ENCODE assay signal across 9 mouse cellular contexts in the genomic region with DNA sequence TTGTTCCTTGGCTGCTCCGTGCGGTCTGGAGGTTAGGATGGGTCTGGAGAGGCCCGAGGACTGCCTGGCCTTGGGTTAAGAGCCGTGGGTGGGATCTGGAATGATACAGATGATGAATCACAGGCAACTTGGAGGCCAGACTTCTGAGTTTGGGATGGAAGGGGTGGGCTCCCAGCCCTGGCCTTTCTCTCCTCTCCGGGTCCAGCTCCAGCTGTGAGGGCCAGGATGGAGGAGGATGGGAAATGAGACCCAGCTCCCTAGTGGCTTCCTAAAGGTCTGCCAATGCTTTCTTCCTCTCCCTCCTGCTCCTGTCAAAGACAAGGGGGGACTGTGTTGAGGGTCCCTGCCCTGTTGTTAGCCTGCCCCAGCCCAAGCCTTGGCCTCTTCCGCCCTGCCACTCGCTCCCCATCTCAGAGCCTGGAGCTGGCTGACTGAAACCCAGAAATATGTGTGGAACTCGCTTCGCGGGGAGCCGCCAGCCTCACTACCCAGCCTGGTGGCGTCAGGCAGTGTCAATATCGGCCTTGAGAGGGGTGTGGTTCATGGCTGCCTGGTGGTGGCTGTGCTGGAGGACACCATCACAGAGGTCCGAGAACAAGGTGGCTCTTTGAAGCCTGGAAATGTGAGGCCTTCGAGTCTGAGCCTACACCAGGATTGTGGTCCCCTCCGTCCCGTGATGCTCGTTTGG. TPM values are rescaled to one million over a fixed set of nuclear protein-coding genes. Genes with fewer than 3 reads are reported as not detected.
DNase-seq lines count a peak whose midpoint lies in the region; ATAC-seq and TF ChIP-seq lines count a peak whose summit lies in the region.
"Had no signal": no experiment of that assay in that cellular context is flagged by ENCODE, and none has a peak within 500 bp of the region (broad histone marks: within the 10 kb centered on the region; RNA-seq: fewer than 3 reads in every experiment).

No protein-coding gene starts in this region.

- peaks cover 5% of the 10 kb centered on the region for H3K79me2 ChIP-seq in heart, adult 2 months (replicated peaks; ENCODE audit: control insufficient read depth, insufficient read depth, low read length)

- H3K9ac ChIP-seq in hindbrain, embryonic 11.5 days (ENCODE audit: low read depth, low read length): no peak overlapping the region
- H3K9ac ChIP-seq in heart, adult 2 months (ENCODE audit: low read depth, low read length): peak overlapping the region; percentile 45
- no peak overlapping the region for H3K9ac ChIP-seq in liver, postnatal 0 days (replicated peaks)
- H3K9ac ChIP-seq: midbrain, embryonic 12.5 days had no signal

- TF ChIP-seq EP300 in heart, adult 2 months (IDR thresholded peaks at IDR 0.05; ENCODE audit: insufficient read depth, low read depth, low read length): no peak
- TF ChIP-seq EP300 in liver, postnatal 0 days (IDR thresholded peaks at IDR 0.05; ENCODE audit: low read depth): no peak

- H3K9me3 ChIP-seq in hindbrain, embryonic 10.5 days: no peaks in the 10 kb centered on the region
- H3K9me3 ChIP-seq in hindbrain, embryonic 11.5 days (ENCODE audit: control insufficient read depth, low read length): no peaks in the 10 kb centered on the region
- H3K9me3 ChIP-seq in liver, postnatal 0 days (ENCODE audit: low read length): no peaks in the 10 kb centered on the region
- H3K9me3 ChIP-seq: midbrain, embryonic 12.5 days had no signal

- TF ChIP-seq CTCF in heart, adult 2 months (IDR thresholded peaks at IDR 0.05): 0 out of 2 replicates have a peak, but pooled peaks have one; percentile 10
- no peak for TF ChIP-seq CTCF in liver, postnatal 0 days (IDR thresholded peaks at IDR 0.05; ENCODE audit: low read depth)

- no peaks in the 10 kb centered on the region; the same call in 1 of the 2 replicates for H3K36me3 ChIP-seq in hindbrain, embryonic 10.5 days
- H3K36me3 ChIP-seq in hindbrain, embryonic 11.5 days (ENCODE audit: control insufficient read depth, insufficient read depth, low read length): no peaks in the 10 kb centered on the region
- peaks cover 7% of the 10 kb centered on the region; the same call in 1 of the 2 replicates for H3K36me3 ChIP-seq in heart, adult 2 months (ENCODE audit: control insufficient read depth, insufficient read depth, low read length)
- no peaks in the 10 kb centered on the region for H3K36me3 ChIP-seq in liver, postnatal 0 days (replicated peaks; ENCODE audit: insufficient read depth, low read length)
- H3K36me3 ChIP-seq: midbrain, embryonic 12.5 days had no signal

- intact Hi-C loops in heart, adult 2 months (cut with DNase I): no loop called here

- DNase-seq in hindbrain, embryonic 10.5 days (ENCODE audit: low spot score): no peak
- DNase-seq in hindbrain, embryonic 11.5 days (ENCODE audit: low spot score): no peak
- peak; percentile 69 for DNase-seq in NIH3T3 (ENCODE audit: low read depth)
- peak; percentile 68 to 78 for DNase-seq in heart, adult 2 months
- no peak for DNase-seq in liver, postnatal 0 days
- no peak for DNase-seq in cerebellum, postnatal 4 days (ENCODE audit: low spot score in 2 of 2)
- DNase-seq in thymus, postnatal 25 days: no peak
- no peak for DNase-seq in left cerebral cortex, adult 11 months (ENCODE audit: low spot score)

- no peak overlapping the region for H3K4me2 ChIP-seq in hindbrain, embryonic 11.5 days (replicated peaks; ENCODE audit: low read depth, low read length)
- H3K4me2 ChIP-seq in liver, postnatal 0 days (ENCODE audit: low read depth, low read length): no peak overlapping the region
- H3K4me2 ChIP-seq: midbrain, embryonic 12.5 days had no signal

- 71% methylated on average over 18 of the region's 18 CpGs for WGBS in hindbrain, embryonic 10.5 days
- 77% methylated on average over 18 of the region's 18 CpGs for WGBS in hindbrain, embryonic 11.5 days
- WGBS in heart, adult 2 months: 14% methylated on average over 18 of the region's 18 CpGs
- WGBS in liver, postnatal 0 days (ENCODE audit: insufficient replicate concordance): 64% methylated on average over 18 of the region's 18 CpGs

- peaks cover 93% of the 10 kb centered on the region for H3K4me1 ChIP-seq in hindbrain, embryonic 10.5 days (replicated peaks)
- H3K4me1 ChIP-seq in hindbrain, embryonic 11.5 days (replicated peaks; ENCODE audit: control insufficient read depth, insufficient read depth, low read length): peaks cover 13% of the 10 kb centered on the region
- H3K4me1 ChIP-seq in heart, adult 2 months (ENCODE audit: control insufficient read depth, insufficient read depth, low read length): peaks cover 51% of the 10 kb centered on the region
- peaks cover 27% of the 10 kb centered on the region for H3K4me1 ChIP-seq in liver, postnatal 0 days (ENCODE audit: insufficient read depth)

- H3K27me3 ChIP-seq in hindbrain, embryonic 10.5 days (ENCODE audit: insufficient read depth, poor library complexity, severe bottlenecking): peaks cover 4% of the 10 kb centered on the region; the same call in 1 of the 2 replicates
- no peaks in the 10 kb centered on the region for H3K27me3 ChIP-seq in hindbrain, embryonic 11.5 days (ENCODE audit: control insufficient read depth, insufficient read depth, low read length)
- H3K27me3 ChIP-seq in heart, adult 2 months (ENCODE audit: control insufficient read depth, insufficient read depth, low read length): no peaks in the 10 kb centered on the region
- 0 out of 2 replicates have a peak, but pooled peaks cover under 1% of the 10 kb centered on the region for H3K27me3 ChIP-seq in liver, postnatal 0 days (ENCODE audit: insufficient read depth, low read length)

- H3K27ac ChIP-seq in hindbrain, embryonic 10.5 days: peak overlapping the region; percentile 58; the same call in 1 of the 2 replicates
- H3K27ac ChIP-seq in hindbrain, embryonic 11.5 days (ENCODE audit: low read depth, low read length): no peak overlapping the region; the same call in 1 of the 2 replicates
- peak overlapping the region; percentile 89 for H3K27ac ChIP-seq in heart, adult 2 months
- H3K27ac ChIP-seq in liver, postnatal 0 days (ENCODE audit: low read depth): 0 out of 2 replicates have a peak overlapping the region, but pooled peaks have one; percentile 3
- H3K27ac ChIP-seq: midbrain, embryonic 12.5 days had no signal

- ATAC-seq in hindbrain, embryonic 11.5 days (ENCODE audit: low FRiP score): no peak
- ATAC-seq in liver, postnatal 0 days: no peak

- H3K4me3 ChIP-seq in hindbrain, embryonic 10.5 days: no peak overlapping the region
- no peak overlapping the region for H3K4me3 ChIP-seq in hindbrain, embryonic 11.5 days (ENCODE audit: low read depth, low read length)
- H3K4me3 ChIP-seq in heart, adult 2 months: peak overlapping the region; percentile 32
- H3K4me3 ChIP-seq in liver, postnatal 0 days (ENCODE audit: low read depth, low read length): no peak overlapping the region
- H3K4me3 ChIP-seq: midbrain, embryonic 12.5 days had no signal

- no peak for TF ChIP-seq POLR2A in heart, adult 2 months (IDR thresholded peaks at IDR 0.05; ENCODE audit: insufficient read depth, low read depth, low read length)

RNA-seq across cellular contexts. Expression of a gene that starts 5.3 kb away (rescaled TPM):
- polyA plus RNA-seq in hindbrain, embryonic 10.5 days (2016; fragmentation: Nextera tagmentation; extraction: Ambion mirVana): 15.2 and 18.2 TPM in 2 replicates
- 14.7 and 18.1 TPM in 2 replicates for polyA plus RNA-seq in hindbrain, embryonic 11.5 days (2014; fragmentation: Nextera tagmentation; extraction: Ambion mirVana)
- total RNA-seq in heart, adult 2 months (2021): 100 to 1,000 TPM; 174 to 190 TPM
- polyA plus RNA-seq in heart, adult 2 months (2012; rRNA removed): 86.7 and 114 TPM in 2 replicates
- 5.1 TPM in 2 replicates for polyA plus RNA-seq in liver, postnatal 0 days (2015; fragmentation: Nextera tagmentation; extraction: Ambion mirVana)

RNA-seq across cellular contexts. Expression of a gene that starts 20.8 kb away (rescaled TPM):
- polyA plus RNA-seq in hindbrain, embryonic 10.5 days (2016; fragmentation: Nextera tagmentation; extraction: Ambion mirVana): not detected in 2 replicates
- polyA plus RNA-seq in hindbrain, embryonic 11.5 days (2014; fragmentation: Nextera tagmentation; extraction: Ambion mirVana): not detected in 2 replicates
- total RNA-seq in heart, adult 2 months (2021): not detected
- polyA plus RNA-seq in heart, adult 2 months (2012; rRNA removed): 0.38 and 0.57 TPM in 2 replicates
- not detected in 2 replicates for polyA plus RNA-seq in liver, postnatal 0 days (2015; fragmentation: Nextera tagmentation; extraction: Ambion mirVana)
- polyA plus RNA-seq: midbrain, embryonic 12.5 days had no signal

RNA-seq across cellular contexts. Expression of a gene that starts 43.5 kb away (rescaled TPM):
- not detected in 2 replicates for polyA plus RNA-seq in hindbrain, embryonic 10.5 days (2016; fragmentation: Nextera tagmentation; extraction: Ambion mirVana)
- not detected in 2 replicates for polyA plus RNA-seq in hindbrain, embryonic 11.5 days (2014; fragmentation: Nextera tagmentation; extraction: Ambion mirVana)
- not detected for total RNA-seq in heart, adult 2 months (2021)
- polyA plus RNA-seq in heart, adult 2 months (2012; rRNA removed): 0.32 TPM in 1 of 2 replicates, not detected in the other
- polyA plus RNA-seq in liver, postnatal 0 days (2015; fragmentation: Nextera tagmentation; extraction: Ambion mirVana): 0.42 and 6.5 TPM in 2 replicates
- polyA plus RNA-seq: midbrain, embryonic 12.5 days had no signal

Comparison
In these comparisons a context has a peak if more than half of its experiments do, and no peak if none do; other contexts are left out.
1. DNase-seq: peak in NIH3T3 (single experiment) and heart, adult 2 months (2 of 2); none in hindbrain, embryonic 10.5 days (single experiment), hindbrain, embryonic 11.5 days (single experiment), liver, postnatal 0 days (single experiment), cerebellum, postnatal 4 days (0 of 2), thymus, postnatal 25 days (single experiment) and left cerebral cortex, adult 11 months (single experiment).